Mouse (Mus musculus) ES-Bruce4 (cell line): ENCODE measurements around the gene Igfbp6. TPM values are rescaled to one million over a fixed set of nuclear protein-coding genes. Genes with fewer than 3 reads are reported as not detected.

ENCODE experiments used
- H3K27ac ChIP-seq: 2 replicates; pipeline ENCODE4 v1.5.1; 2012; ENCODE audit warnings: low read length, inconsistent platforms; ENCODE audit not compliant: insufficient read depth
- H3K27me3 ChIP-seq: 2 replicates; pipeline ENCODE4 v1.6.1; 2012; ENCODE audit warnings: mild to moderate bottlenecking, low read length, inconsistent platforms; ENCODE audit not compliant: control insufficient read depth, poor library complexity, insufficient read depth, severe bottlenecking
- H3K36me3 ChIP-seq: 2 replicates; pipeline ENCODE4 v1.6.1; 2012; ENCODE audit warnings: inconsistent platforms, mild to moderate bottlenecking, low read length, moderate library complexity; ENCODE audit not compliant: control insufficient read depth, poor library complexity, insufficient read depth, severe bottlenecking
- H3K4me1 ChIP-seq: one replicate; pipeline ENCODE4 v1.8.1; 2011; ENCODE audit warnings: low read length; ENCODE audit not compliant: control insufficient read depth, insufficient read depth
- H3K4me3 ChIP-seq: 2 replicates; pipeline ENCODE4 v1.5.1; 2011; ENCODE audit warnings: low read depth, mild to moderate bottlenecking, low read length
- H3K9ac ChIP-seq: 2 replicates; pipeline ENCODE4 v1.6.1; 2012; ENCODE audit warnings: low read depth, mild to moderate bottlenecking, inconsistent platforms; ENCODE audit not compliant: poor library complexity, severe bottlenecking
- H3K9me3 ChIP-seq: replicated peaks from 2 replicates; pipeline ENCODE4 v1.6.1; 2012; ENCODE audit warnings: mild to moderate bottlenecking, low read length, inconsistent platforms; ENCODE audit not compliant: control insufficient read depth, poor library complexity, insufficient read depth, severe bottlenecking
- CTCF ChIP-seq: IDR thresholded peaks from one replicate; pipeline ENCODE4 v1.8.1; 2011; ENCODE audit warnings: low read depth, low read length
- EP300 ChIP-seq: IDR thresholded peaks from 2 replicates; pipeline ENCODE4 v1.6.1; 2011; ENCODE audit warnings: low read depth, low read length; ENCODE audit not compliant: insufficient read depth
- POLR2A ChIP-seq: IDR thresholded peaks from one replicate; pipeline ENCODE4 v1.8.1; 2011; ENCODE audit warnings: low read length; ENCODE audit not compliant: insufficient read depth
- polyA plus RNA-seq: library from polyadenylated mRNA; stranded (reverse); fragments of >200 nt; gene quantifications from 2 replicates; pipeline ENCODE4 v1.2.4, GENCODE M21; 2011; ENCODE audit warnings: low read depth; ENCODE audit not compliant: missing spikeins, insufficient read depth, insufficient read length

Gene Igfbp6
- polyA plus RNA-seq, 1 experiment = 2.2 TPM

DNA sequence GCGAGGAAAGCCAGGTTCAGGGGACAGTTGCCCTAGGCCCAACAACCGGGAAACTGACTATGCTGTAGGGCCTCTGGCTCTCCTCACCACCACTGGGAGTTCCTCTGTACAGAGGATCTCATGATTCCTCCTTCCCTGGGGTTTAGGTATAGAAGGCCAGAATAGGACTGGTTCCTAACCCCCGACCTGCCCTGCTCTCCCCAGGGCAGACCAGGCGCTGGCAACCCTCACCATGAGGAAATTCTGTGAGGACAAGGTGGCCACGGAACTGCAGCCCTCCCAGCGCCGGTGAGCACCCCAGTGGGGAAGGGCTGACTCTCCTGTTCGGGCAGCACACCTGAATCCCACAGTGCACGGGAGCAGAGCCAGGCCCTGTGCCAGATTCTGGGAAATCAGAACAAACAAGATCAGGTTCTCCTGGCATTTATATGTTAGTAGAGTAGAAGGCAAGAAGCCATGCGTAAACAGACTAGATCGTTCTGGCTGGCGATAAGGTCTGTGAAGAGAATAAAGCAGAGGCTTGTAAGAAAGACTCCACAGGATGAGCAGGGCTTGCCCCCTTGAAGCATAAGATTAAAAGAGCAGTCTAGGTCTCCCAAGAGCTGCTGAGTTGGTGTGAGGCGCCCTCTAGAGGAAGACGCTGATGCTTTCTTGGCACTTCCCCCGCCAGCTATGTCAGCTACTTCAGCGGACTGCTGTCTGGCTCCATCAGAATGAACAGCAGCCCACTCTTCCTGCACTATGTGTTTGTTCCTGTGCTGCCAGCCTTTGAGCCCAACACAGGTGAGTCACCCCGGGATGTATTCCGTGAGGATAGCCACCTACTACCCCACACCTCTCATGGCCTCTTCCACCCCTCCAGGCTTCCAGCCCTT, 35.3 kb upstream of the Igfbp6 start:
- Histone ChIP-seq H3K9ac (no peak overlapping the region), H3K27ac (no peak overlapping the region), H3K9me3 (no peaks in the 10 kb centered on the region), H3K27me3 (no peaks in the 10 kb centered on the region), H3K36me3 (no peaks in the 10 kb centered on the region), H3K4me1 (peaks cover 5% of the 10 kb centered on the region), H3K4me3 (no peak overlapping the region)
- no peak for TF ChIP-seq POLR2A
- no peak for TF ChIP-seq EP300
- peak; percentile 94 for TF ChIP-seq CTCF

DNA sequence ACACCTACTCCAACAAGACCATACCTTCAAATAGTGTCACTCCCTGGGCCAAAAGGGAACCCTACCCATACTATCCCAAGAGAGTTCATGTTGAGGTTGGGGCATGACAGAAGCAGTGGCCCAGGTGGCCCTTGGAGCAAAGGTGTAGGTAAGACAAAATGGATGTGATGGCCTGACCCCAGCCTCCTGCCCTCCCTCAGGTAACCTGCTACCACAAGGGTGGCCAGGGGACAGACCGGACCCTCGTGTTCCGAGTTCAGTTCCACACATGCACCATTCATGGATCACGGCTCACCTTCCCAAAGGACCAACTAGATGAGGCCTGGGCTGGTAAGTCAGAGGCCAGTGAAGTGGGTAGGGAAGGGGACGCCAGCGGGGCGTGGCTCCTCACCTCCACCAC, 33.9 kb upstream of the Igfbp6 start:
- Histone ChIP-seq H3K36me3 (no peaks in the 10 kb centered on the region), H3K4me1 (no peaks in the 10 kb centered on the region), H3K27ac (no peak overlapping the region), H3K9me3 (no peaks in the 10 kb centered on the region), H3K27me3 (no peaks in the 10 kb centered on the region), H3K4me3 (no peak overlapping the region), H3K9ac (no peak overlapping the region)
- no peak for TF ChIP-seq CTCF
- no peak for TF ChIP-seq POLR2A
- no peak for TF ChIP-seq EP300

DNA sequence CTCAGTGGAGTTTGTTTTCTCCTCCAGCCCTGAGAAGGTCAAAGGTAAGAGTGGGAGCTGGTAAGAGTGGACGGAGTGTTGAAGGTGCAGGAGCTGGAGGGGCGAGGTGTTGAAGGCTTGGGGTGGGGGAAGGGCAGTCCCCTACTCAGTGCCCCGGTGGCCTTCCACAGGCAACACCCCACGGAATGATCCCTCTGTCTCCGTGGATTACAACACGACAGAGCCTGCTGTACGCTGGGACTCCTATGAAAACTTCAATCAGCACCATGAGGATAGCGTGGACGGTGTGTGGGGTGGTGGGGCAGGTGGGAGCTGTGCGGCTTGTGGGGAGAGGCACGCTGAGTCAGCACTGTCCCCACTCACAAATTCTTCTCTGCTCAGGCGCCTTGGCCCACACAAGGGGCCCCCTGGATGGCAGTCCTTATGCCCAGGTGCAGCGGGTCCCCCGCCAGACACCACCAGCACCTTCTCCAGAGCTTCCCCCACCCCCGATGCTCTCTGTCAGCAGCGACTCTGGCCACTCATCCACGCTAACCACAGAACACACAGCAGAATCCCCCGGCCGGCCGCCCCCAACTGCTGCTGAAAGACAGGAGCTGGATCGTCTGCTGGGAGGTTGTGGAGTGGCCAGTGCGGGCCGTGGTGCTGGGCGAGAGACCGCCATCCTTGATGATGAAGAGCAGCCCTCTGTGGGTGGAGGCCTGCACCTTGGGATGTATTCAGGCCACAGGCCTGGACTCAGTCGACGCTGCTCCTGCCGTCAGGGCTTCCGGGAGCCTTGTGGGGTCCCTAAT, 33.3 kb upstream of the Igfbp6 start:
- no peaks in the 10 kb centered on the region for H3K4me1 ChIP-seq
- no peaks in the 10 kb centered on the region for H3K27me3 ChIP-seq
- H3K36me3 ChIP-seq = no peaks in the 10 kb centered on the region
- H3K4me3 ChIP-seq = peak overlapping the region; percentile 21; the same call in 1 of the 2 replicates
- H3K9ac ChIP-seq = 0 out of 2 replicates have a peak overlapping the region, but pooled peaks have one; percentile 10
- H3K9me3 ChIP-seq = no peaks in the 10 kb centered on the region
- H3K27ac ChIP-seq = no peak overlapping the region
- TF ChIP-seq CTCF (no peak), EP300 (no peak), POLR2A (no peak)

DNA sequence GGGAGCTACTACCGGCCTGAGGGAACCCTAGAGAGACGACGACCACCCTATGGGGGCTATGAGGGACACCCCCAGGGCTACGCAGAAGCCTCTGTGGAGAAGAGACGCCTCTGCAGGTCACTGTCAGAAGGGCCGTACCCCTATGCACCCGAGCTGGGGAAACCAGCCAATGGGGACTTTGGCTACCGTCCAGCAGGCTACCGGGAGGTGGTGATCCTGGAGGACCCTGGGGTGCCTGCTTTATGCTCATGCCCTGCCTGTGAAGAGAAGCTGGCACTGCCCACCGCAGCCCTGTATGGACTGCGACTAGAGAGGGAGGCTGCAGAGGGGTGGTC, 32.7 kb upstream of the Igfbp6 start:
- Histone ChIP-seq H3K27me3 (no peaks in the 10 kb centered on the region), H3K4me3 (no peak overlapping the region; the same call in 1 of the 2 replicates), H3K4me1 (no peaks in the 10 kb centered on the region), H3K27ac (no peak overlapping the region), H3K36me3 (no peaks in the 10 kb centered on the region), H3K9me3 (no peaks in the 10 kb centered on the region), H3K9ac (0 out of 2 replicates have a peak overlapping the region, but pooled peaks have one; percentile 10)
- TF ChIP-seq POLR2A = no peak
- no peak for TF ChIP-seq EP300
- no peak for TF ChIP-seq CTCF

DNA sequence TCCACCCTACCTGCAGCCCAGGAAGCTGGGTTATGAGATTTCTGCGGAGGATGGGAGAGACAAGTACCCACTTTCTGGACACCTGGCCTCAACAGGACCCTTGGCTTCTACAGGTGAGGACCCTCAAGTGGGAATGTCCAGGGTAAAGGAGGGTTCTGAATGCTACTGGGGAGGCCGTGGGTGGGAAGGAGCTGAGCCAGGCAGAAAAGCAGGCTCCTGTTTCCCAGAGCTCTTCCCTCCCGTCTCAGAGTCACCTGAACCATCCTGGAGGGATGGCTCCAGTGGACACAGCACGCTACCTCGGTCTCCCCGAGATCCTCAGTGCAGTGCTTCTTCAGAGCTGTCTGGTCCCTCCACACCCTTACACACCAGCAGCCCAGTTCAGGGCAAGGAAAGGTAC, 32.0 kb upstream of the Igfbp6 start:
- H3K27ac ChIP-seq = no peak overlapping the region
- H3K4me3 ChIP-seq = no peak overlapping the region
- H3K4me1 ChIP-seq = no peaks in the 10 kb centered on the region
- no peaks in the 10 kb centered on the region for H3K36me3 ChIP-seq
- H3K9ac ChIP-seq = no peak overlapping the region
- TF ChIP-seq CTCF = no peak
- no peak for TF ChIP-seq EP300
- TF ChIP-seq POLR2A = no peak
- H3K27me3 ChIP-seq = no peaks in the 10 kb centered on the region
- H3K9me3 ChIP-seq = no peaks in the 10 kb centered on the region
